Mouse (Mus musculus) layer of hippocampus, postnatal 36 days (tissue): ENCODE measurements around the gene Pcgf1. TPM values are rescaled to one million over a fixed set of nuclear protein-coding genes. Genes with fewer than 3 reads are reported as not detected.

Source experiments
- DNase-seq, 2 experiments: peaks; one replicate each; pipeline ENCODE4 v3.0.0; 2022
- total RNA-seq, 2 experiments: library from RNA; stranded (reverse); gene quantifications; 2 replicates each; pipeline ENCODE4 v1.2.3; 2021

The Pcgf1 gene
- total RNA-seq, 2 experiments from 2014 or later: 33.9 to 34.9 TPM

- DNase-seq: no peak
These were observed 11.2 kb upstream of the Pcgf1 start for GRCm38 (mm10) chr6:83066441-83066840.

- no peak for DNase-seq
These were observed 9.4 kb upstream of the Pcgf1 start for GRCm38 (mm10) chr6:83068221-83068620.

GRCm38 (mm10) chr6:83068706-83069487, 8.8 kb upstream of the Pcgf1 start:
- no peak for DNase-seq

DNA sequence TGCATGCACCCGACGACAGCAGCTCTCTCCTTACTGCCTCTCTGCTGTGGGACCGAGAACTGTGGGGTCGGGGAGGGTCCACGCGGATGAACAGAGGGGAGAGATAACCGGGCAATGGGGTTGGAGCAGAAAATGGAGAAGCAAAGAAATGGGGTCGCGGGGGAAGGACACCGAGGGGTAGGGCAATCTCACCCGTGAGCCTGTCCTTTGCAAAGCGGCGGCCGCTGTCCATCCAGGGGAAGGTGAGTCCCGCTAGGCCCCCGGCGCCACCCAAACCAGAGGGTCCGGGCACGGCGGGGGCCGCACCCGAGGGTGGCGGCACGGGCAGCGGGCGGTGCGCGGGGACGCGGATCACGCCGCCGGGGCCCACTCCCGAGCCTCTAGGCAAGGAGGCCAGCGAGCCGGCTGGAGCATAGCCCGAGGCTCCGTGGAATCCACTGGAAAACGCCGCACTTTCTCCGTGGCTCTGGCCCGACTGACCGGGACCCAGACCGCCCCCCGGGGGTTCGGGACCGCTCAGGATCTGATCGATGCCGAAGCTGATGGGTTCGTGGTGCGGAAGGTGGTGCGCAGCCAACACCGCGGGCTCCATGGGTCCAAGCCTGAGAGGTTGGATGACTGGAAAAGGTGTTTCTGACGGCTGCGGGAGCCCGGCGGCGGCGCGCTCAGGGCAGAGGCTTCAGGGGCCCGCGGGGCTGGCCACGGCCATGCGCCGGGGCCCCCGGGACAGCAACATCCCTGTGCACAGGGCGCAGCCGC, 8.0 kb upstream of the Pcgf1 start:
- DNase-seq: no peak

DNA sequence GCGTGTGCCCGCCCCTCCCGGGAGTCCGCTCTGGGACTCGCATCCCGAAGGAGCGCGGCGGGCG, 7.6 kb upstream of the Pcgf1 start, which contains the start of gene Tlx2:
TSS of gene Tlx2 (minus strand) at position 47 of the 64 bp plus-strand sequence.
- no peak for DNase-seq

GRCm38 (mm10) chr6:83070311-83071219, 7.1 kb upstream of the Pcgf1 start:
- peak in 1 of 2 experiments; percentile 45 for DNase-seq

GRCm38 (mm10) chr6:83071220-83071619, 6.4 kb upstream of the Pcgf1 start:
- DNase-seq: no peak

DNA sequence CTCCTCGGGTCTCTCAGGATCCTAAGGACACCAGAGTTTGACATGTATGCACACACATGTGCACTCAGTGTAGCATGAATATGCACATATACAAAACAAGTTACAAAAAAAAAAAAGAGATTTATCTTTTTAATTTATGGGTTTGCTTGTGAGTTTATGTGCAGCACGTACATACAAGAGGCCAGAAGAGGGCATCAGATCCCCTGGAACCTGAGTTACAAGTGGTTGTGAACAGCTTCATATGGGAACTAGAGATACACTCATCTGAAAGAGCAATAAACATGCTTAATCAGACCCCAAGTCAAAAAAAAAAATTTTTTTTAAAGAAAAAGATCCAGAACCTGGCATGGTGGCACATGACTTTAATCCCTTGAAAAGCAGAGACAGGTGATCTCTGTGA, 2.7 kb upstream of the Pcgf1 start:
- no peak for DNase-seq

- DNase-seq: peak; percentile 99 to 100
These were observed 722 bp downstream of the Pcgf1 start for GRCm38 (mm10) chr6:83078324-83078858.

DNA sequence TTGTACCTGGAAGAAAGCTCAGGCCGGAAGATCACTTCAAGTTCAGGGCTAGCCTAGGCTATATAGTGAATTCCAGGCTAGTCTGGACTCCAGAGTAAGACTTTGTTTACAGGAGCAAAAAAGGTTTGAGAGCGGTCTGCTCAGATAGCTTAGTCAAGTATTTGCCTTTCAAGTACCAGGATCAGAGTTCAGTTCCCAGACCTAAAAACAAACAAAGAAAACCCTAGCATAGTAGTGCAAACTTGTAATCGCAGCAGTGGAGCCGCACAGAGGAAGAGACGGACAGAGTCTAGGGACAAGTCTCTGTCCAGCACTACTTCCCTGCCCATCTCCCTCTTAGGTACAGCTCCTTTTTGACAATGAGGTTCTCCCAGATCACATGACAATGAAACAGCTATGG, 2.5 kb downstream of the Pcgf1 start:
- no peak for DNase-seq

DNA sequence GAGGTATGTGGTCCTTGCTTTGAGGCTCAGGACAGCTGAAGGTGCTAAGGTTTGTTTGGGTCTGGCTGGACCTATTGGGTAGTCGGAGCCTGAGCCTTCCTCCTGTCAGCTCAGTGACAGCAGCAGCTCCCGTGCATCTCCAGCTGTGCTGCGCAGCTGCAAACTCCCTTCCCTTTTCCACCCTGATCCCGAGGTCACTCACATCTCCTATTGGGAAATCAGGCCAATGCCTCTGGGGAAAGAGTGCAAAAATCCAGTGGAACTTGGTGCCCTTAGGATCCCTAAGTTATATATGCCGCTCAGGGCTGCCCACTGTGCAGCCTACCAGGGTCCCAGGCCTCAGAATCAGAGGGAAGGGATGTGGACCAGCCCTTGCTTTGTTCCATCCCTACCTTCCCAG, 5.8 kb downstream of the Pcgf1 start:
- DNase-seq: no peak

DNA sequence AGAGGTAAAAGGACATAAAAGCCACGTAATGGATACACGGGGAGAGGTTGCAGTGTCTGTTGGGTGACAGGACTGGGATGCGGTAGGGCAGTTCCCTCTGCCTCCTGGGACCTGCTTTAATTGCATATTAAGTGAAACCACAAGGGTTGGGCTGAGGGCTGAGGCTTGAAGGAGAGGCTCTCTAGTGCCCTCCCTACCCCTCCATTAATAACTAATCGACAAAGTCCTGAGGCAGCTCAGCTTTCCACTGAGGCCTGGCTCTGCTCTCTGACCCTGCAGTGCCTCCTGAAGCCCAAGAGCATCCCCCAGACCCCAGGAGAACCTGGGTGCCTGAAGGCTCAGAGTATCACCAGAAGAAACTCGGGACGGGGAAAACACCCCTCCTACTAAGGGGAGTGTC, 6.8 kb downstream of the Pcgf1 start:
- no peak for DNase-seq

DNA sequence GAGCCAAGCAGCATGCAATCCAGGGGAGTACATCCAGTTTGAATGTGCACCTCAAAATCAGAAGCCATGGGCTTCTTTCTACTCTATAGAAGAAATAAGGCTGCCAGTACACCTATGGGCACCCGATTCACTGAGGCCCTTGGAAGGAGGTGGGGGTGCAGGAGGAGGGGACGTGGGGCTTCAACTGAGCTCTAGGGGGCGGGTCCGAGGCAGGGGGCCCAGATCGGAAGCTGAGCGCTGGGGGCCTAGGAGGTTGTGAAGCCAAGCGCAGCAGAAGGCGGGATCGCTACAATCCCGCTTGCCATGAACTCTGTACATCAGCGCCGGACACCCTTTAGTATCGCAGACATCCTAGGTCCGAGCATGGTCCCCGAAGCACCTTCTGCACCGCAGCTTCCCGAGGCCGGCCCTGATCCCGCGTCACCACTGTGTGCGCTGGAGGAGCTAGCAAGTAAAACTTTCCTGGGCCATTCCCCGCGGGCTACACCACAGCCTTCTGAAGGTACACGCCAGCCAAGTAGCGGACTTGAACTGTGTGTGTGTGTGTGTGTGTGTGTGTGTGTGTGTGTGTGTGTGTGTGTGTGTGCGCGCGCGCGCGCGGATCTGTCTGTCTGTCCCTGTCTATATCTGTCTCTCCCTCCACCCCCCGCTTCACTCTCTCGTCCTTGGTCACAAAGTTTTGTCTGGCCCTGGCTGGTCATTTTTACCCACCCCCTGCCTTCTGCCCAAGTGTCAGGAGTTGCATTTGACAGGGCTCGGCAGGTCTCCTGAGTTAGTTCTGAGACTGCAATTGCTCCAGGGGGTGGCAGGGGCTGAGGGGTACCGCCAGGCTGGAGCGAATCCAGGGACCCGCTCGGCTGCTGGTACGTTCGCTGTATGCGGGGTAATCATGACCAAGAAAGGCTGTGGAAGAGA, 8.7 kb downstream of the Pcgf1 start, which contains the start of gene Lbx2:
TSS of gene Lbx2 (plus strand) at position 247 of the 915 bp plus-strand sequence.
- no peak for DNase-seq

DNA sequence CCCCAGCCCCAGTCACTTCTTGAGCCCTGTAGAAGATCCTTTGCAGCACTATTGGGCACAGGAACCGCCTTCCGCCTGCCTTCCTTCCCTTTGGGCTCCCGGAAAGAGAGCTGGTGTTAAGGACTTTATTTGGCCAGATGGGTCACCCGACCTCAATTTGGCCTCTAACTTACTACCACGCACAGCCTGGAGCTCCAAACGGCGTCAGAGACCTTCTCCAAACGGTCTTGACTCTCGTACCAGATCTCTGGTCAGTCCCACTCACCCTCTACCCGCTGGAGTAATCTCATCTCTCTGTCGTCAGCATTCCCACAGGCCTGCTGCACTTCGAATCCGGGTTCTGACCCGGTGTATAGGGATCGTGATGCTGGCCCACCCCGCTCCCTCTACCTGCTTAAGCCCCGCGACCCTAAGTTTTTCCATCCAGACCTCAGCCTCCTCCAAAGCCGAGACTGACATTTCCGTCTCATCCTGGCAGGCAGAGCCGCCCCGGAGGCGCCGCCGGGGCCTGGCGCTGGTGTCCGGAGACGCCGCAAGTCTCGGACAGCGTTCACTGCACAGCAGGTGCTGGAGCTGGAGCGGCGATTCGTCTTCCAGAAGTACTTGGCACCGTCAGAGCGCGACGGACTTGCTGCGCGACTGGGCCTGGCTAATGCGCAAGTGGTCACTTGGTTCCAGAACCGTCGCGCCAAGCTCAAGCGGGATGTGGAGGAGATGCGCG, 9.7 kb downstream of the Pcgf1 start:
- DNase-seq: no peak

GRCm38 (mm10) chr6:83087926-83088260, 10.2 kb downstream of the Pcgf1 start:
- DNase-seq: no peak

DNA sequence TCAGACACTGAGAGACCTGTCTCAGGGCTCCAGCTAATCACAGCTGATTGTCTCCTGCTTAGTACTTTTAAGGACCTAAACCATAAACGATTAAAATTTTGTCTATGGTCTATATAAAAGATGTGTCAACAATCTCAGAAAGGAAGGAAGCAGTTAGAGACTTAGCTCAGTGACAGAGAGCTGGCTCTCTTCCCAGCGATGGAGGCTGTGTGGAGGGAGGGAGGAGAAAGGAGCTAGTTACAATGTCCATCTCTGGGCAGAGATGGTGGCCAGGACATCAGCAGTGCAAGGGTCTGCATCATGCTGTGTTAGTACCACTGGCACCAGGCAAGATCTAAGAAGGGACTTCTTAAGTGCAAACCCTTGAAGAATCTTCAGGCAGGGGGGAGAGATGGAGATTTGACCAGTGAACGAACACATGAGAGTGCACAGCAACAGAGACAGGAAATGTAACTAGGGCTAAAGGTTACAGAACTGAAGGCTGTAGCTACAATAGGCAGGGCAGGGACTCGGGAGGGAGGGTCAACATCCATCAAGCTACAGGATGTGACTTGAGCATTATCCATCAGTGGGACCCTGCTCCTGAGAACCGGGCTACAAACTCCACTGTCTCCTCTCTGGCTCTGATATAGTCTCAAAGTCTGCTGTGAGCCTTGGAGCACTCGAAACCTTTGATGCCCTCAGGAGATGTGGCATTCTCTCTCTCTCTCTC, 14.9 kb downstream of the Pcgf1 start:
- no peak for DNase-seq

GRCm38 (mm10) chr6:83095968-83096367, 18.3 kb downstream of the Pcgf1 start:
- no peak for DNase-seq

DNA sequence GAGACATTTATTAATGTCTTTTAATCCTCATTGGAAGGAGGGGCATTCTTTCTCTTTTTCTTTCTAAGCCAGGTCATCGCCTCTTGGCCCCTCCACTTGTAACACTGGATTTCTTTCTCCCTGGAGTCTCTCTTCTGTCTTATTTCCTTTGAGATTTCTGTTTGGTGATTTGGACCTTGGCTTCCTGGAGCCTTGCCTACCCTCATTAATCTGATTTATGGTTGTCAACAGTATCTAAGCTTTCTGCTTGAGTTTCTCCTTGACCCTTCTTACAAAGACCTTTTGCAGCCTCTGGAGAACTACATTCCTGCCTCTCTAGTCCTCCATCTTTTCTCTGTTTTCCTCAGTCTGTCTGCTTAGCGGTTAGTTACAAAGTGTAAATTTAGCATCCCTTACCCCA, 20.7 kb downstream of the Pcgf1 start:
- no peak for DNase-seq

DNA sequence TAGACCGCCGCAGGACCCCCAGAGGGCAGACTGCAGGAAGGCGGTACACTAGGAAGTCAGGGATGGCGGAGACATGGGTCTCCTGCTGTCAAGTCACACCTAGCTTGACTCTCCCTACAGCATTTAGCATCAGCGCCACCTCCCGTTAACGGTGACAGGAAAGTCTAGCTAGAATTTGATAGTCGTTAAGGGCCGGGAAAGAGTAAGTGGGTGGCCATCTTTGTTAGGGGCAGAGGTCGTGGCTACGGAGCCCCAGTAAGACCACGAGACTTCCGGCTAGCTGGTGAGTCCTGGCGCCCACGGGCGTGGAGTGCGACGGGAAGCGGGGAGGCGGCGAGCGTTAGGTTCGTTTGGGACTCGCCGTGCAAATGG, 23.6 kb downstream of the Pcgf1 start, which contains the start of the genes Ccdc142 and Gm42688:
TSS of gene Ccdc142 (plus strand) at position 286 of the 372 bp plus-strand sequence.
TSS of gene Gm42688 (plus strand) at position 302 of the 372 bp plus-strand sequence.
- peak; percentile 84 to 86 for DNase-seq
